Mouse (Mus musculus) thymus, adult 2 months (tissue): ENCODE measurements around the gene Gli2.

ENCODE experiments used
- CTCF ChIP-seq: fragments of 200-500 bp; IDR thresholded peaks from 2 replicates; pipeline ENCODE4 v1.5.1; 2012; ENCODE audit warnings: mild to moderate bottlenecking, control low read depth, low read length, moderate library complexity, borderline replicate concordance; ENCODE audit not compliant: control insufficient read depth, poor library complexity, insufficient read depth; ENCODE audit errors: extremely low read depth
- POLR2A ChIP-seq: fragments of 200-500 bp; IDR thresholded peaks from 2 replicates; pipeline ENCODE4 v1.6.1; 2012; ENCODE audit warnings: mild to moderate bottlenecking, low read length, control low read depth, moderate library complexity; ENCODE audit not compliant: control insufficient read depth, poor library complexity, insufficient read depth; ENCODE audit errors: extremely low read depth

- no peak for TF ChIP-seq CTCF
- no peak for TF ChIP-seq POLR2A
Measured at GRCm38 (mm10) chr1:119033450-119034162, 19.8 kb downstream of the Gli2 start.
